Mouse (Mus musculus): ENCODE results near the gene Prl8a1. TPM values are rescaled to one million over a fixed set of nuclear protein-coding genes. Genes with fewer than 3 reads are reported as not detected.

The Prl8a1 gene
- 0.25 TPM in 1 of 2 replicates, not detected in the other for polyA plus RNA-seq (2012; rRNA removed)

- DNase-seq (ENCODE audit: extremely low spot score in 1 of 2, low spot score in 1 of 2), result no peak
Measured at GRCm38 (mm10) chr13:27582071-27582470, at the start of gene Prl8a1. Prl8a1 (minus strand) TSS chr13:27582171.

GRCm38 (mm10) chr13:27610482-27610881 lies 28.5 kb upstream of the Prl8a1 start, which contains the start of gene Prl7b1:
Prl7b1 (minus strand) TSS chr13:27610582.
- no peak for DNase-seq (ENCODE audit: extremely low spot score in 1 of 2, low spot score in 1 of 2)

GRCm38 (mm10) chr13:27564506-27564905 lies 17.5 kb downstream of the Prl8a1 start, which contains the start of gene Prl8a9:
Prl8a9 (minus strand) TSS chr13:27564606.
- DNase-seq (ENCODE audit: extremely low spot score in 1 of 2, low spot score in 1 of 2), result no peak

- DNase-seq (ENCODE audit: extremely low spot score in 1 of 2, low spot score in 1 of 2), result no peak
Measured at GRCm38 (mm10) chr13:27553336-27553735, 28.6 kb downstream of the Prl8a1 start.

Other genes with a start within 250 kb of the Prl8a1 start
- gene Prl8a2, start 236.5 kb downstream of the Prl8a1 start, polyA plus RNA-seq (2012; rRNA removed), result 1.9 and 6.0 TPM in 2 replicates
- 4.4 and 12.1 TPM in 2 replicates for gene Prl2b1, start 191.3 kb downstream of the Prl8a1 start, polyA plus RNA-seq (2012; rRNA removed)
- gene Prl8a6, start 143.5 kb downstream of the Prl8a1 start, polyA plus RNA-seq (2012; rRNA removed), result 0.17 TPM in 1 of 2 replicates, not detected in the other
- gene Prl8a8, start 69.0 kb downstream of the Prl8a1 start, polyA plus RNA-seq (2012; rRNA removed), result 0.12 and 0.59 TPM in 2 replicates
- gene Prl8a9, start 17.6 kb downstream of the Prl8a1 start, polyA plus RNA-seq (2012; rRNA removed), result 2.8 and 6.9 TPM in 2 replicates
- gene Prl7b1, start 28.4 kb upstream of the Prl8a1 start, polyA plus RNA-seq (2012; rRNA removed), result 0.36 and 0.46 TPM in 2 replicates
- gene Prl7a1, start 60.3 kb upstream of the Prl8a1 start, polyA plus RNA-seq (2012; rRNA removed), result 1.7 and 6.3 TPM in 2 replicates
- 1.1 and 3.6 TPM in 2 replicates for gene Prl7a2, start 85.9 kb upstream of the Prl8a1 start, polyA plus RNA-seq (2012; rRNA removed)
- 2.5 and 7.0 TPM in 2 replicates for gene Prl7d1, start 134.6 kb upstream of the Prl8a1 start, polyA plus RNA-seq (2012; rRNA removed)
- 0.26 and 0.50 TPM in 2 replicates for gene Prl7c1, start 198.6 kb upstream of the Prl8a1 start, polyA plus RNA-seq (2012; rRNA removed)
- 2.7 and 7.9 TPM in 2 replicates for gene Prl2a1, start 219.5 kb upstream of the Prl8a1 start, polyA plus RNA-seq (2012; rRNA removed)